Mouse (Mus musculus) cerebellum, adult 9-10 months (tissue): ENCODE measurements around the gene Rer1.
A peak's percentile ranks its signal among the peaks of the same experiment; 100 is the strongest.
"Not testable (repeated sequence)": the region's sequence is repeated elsewhere in the genome, so short reads cannot be mapped to it uniquely, and the experiment has no call there.

Source experiments
- DNase-seq: peaks from one replicate; pipeline ENCODE4 v3.0.0; 2022

The Rer1 gene

DNA sequence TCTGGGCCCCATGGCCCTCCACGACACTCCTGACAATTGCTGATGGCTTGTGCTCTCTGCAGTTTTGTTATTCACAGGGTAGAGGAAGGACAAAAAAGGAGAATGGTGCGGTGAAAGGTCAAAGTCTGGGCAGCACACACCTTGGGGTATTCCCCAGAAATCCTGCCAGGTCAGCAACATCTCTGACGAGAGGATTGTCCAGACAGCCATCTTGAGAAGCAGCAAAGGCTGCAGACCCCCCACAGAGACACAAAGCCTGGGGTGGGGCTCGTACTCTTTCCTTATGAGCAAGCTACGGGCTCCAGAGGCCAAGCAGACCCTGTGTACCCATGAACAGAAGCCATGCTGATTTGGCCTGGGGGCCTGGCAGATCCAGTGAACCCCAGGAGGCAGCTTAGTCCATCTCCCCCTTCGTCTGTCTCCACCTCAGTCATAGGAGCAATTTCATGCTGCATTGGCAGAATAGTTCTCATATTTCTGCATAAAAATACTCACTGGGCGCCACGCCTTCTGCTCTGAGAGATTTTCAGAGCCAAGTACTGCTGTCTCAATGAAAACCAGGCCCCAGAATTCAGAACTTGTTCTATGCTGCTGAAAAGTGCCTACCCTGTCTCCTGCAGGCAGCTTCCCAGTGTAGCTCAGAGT lies 27.7 kb upstream of the Rer1 start:
- DNase-seq, result no peak

DNA sequence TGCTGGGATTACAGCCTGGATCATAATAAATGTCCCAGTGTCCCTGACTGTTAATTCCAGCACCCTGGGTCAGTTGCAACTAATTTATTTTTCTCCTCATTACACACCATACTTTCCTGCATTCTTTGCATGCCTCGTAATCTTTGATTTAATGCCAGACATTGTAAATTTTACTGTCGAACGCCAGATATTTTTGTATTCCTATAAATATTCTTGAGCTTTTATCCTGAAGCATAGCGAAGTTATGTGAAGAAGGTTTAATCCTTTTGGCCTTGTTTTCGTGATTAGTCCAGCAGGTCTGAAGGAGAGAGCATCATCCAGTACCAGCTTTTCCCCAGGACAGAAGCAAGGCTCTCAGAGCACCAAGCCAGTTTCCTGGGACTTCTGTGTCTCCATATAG lies 23.3 kb upstream of the Rer1 start:
- no peak for DNase-seq

DNA sequence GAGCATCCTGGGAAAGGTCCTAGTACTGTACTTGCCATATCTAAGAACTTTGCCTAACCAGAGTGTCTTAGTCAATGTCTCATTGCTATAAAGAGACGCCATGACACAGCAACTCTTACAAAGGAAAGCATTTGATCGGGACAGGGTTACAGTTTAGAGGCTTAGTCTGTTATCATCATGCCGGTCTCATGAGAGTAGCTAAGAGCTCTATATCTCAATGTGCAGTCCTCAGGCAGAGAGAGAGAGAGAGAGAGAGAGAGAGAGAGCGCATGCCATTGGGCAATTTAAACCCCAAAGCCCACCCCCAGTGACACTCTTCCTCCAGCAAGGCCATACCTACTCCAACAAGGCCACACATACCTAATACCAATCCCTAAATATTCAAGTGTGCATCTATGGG lies 21.7 kb upstream of the Rer1 start:
- no peak for DNase-seq

DNA sequence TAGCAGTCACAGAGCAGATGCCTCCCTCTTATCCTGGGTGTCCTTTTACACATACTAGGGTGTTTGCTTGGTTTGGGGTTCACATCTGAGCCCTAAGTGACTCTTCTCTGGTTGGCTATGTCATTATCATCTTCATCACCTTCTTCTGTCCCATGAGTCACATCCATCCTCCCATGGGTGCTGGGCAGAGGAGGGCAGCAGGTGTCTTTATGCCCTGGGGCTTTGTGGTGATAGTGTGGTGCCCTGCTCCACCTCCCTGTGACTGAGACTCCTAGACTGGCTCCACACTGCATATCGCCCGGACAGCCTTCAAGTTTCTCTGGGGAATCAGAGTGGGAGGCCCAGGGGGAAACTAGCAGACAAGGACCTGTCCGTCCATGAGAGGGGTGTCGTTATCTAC lies 12.4 kb upstream of the Rer1 start:
- no peak for DNase-seq

DNA sequence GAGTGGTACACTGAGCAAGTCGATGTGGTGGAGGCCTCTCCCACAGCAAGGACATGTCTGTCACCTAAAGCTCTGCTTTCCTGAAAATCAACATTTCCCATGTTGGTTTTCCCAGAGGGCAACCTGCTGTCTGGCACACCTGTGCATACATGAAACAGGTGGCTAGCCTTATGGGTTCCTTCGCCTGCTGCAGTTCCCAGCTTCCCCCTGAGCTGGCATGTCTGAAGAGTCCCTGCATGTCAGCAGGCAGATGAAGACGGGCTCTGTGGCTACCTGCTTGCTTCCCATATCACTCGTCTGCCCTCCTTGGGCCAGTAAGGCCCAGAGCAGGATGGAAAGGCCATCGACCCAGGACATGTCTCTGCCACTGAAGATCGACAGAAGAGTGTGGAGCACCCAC lies 11.3 kb upstream of the Rer1 start:
- no peak for DNase-seq

DNA sequence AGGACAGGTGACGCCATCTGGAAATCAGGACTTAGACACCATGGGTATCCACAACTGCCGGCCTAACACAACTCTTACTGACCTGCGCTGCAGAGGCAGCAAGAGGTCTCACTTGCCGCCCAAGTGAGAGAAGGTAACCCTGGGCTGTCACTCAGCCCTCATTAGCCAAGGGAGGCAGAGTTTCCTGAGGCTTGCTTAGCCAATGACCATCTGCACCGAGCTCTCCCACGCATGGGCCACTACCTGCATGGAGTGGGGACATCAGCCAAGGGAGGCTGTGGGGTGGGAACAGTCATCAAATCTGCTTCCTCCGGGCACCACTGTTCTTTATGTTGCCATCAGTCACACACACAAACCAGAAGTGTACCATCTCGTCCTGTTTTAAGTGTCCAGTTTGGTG lies 9.8 kb upstream of the Rer1 start:
- DNase-seq, result peak; percentile 79

DNA sequence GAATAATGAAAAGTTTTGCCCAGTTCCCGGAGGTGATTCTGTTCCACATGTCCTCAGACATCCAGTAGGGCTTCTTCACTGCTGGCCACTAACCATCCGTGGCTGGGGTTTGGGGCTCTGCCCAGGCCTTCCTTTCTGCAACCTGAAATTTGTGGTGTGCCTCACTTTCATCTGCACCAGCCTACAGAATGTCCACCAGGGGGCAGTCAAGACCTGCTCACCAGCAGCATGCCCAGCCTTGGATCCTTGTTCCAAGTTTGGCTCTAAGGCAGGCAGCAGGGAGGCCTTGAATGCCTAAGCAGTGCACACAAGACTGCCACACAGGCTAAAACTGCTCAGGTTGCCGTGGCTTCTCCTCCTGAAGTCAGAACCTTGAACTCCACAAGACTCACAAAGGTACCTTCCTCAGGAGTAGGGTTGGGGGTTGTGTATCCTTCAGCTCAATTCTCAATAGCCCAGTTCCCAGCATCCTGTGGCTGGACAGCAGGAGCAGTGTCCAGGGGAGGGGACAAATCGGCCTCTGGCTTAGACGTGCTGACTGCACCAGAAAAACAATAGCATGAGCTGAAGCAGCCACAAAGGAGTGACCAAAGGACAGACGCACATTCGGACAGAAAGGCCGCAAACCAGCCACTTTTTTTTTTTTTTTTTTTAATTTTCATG lies 9.2 kb upstream of the Rer1 start:
- DNase-seq, result peak; percentile 96

DNA sequence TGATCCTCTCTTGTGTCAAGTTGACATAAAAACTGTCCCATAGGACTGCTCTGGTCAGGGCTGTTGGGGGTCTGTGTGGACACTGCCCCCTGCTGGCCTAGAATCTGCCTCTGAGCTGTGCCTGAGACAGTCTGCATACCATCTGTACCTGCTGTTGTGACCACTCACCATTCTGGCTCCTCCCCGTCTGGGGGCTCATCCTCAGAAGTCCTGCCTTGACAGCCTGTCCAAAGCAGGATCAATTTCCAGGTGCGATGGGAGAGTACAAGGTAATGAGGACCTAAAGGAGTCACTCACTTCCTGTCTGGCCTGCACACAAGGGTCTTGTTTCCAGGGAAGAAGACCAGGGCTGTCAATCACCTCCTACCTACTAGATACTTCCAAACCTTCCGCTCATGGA lies 8.4 kb upstream of the Rer1 start:
- DNase-seq, result peak; percentile 72

DNA sequence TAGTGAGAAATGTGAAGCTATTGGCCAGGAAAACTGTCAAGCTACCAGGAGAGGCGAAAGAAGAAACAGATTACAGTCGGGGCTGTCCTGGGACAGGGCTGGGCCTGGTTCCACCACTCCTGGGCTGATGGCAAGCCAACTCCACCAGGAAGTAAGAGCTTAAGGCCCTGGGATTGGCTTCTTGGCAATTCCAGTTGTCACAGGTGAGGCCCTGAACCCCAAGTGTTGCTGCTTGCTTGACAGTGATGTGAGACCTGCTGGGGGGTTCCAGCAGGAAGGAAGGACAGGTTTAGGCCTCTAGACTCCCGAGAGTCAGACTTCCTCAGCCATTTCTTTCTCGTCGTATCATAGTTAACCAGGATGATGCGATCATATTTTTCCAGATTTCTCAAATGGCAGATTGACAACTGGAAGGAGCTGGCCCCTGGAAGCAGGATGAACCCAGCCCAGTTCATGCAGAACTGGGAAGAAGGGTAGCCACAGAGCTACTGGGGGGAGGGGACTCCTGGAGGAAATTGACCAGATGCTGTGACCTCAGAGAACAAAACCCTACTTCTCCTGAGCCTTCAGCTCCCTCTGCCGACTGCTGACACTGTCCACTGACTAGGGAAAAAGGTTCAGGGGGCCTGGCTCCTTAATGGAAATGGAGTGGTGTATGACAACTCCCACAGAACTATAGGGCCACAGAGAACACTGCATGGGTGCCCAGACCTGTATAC lies 7.4 kb upstream of the Rer1 start:
- no peak for DNase-seq

DNA sequence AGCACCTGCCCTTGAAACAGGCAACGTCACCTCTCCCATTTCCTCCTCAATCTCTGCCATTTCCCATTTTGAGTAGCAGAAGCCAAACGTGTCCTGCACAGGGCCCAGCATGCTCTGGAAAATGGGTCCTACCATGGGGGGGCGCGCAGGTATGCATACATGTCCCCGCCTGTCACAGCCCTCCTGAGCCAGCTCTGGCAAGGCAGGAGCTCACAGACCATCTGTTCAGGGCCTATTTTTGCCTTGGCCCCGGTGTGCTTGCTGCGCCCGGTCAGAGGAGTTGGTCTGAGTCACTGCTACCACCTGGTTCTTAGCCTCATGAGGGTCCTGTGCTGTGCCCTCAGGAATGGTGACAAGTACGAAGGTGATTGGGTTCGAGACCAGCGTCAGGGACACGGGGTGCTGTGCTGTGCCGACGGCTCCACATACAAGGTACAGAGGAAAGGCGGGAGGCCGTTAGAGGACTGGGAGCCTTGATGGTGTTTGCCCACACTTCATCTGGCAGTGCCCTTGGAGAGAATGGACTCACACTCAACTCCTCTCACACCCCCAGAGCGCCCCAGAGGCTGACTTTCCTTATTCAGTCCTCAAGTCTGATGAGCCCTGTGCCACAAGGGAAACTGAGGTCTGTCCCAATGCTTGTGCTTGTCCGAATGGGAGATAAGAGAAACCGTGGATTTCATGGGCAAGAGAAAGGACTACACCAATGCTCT lies 6.7 kb upstream of the Rer1 start:
- DNase-seq, result peak; percentile 97

DNA sequence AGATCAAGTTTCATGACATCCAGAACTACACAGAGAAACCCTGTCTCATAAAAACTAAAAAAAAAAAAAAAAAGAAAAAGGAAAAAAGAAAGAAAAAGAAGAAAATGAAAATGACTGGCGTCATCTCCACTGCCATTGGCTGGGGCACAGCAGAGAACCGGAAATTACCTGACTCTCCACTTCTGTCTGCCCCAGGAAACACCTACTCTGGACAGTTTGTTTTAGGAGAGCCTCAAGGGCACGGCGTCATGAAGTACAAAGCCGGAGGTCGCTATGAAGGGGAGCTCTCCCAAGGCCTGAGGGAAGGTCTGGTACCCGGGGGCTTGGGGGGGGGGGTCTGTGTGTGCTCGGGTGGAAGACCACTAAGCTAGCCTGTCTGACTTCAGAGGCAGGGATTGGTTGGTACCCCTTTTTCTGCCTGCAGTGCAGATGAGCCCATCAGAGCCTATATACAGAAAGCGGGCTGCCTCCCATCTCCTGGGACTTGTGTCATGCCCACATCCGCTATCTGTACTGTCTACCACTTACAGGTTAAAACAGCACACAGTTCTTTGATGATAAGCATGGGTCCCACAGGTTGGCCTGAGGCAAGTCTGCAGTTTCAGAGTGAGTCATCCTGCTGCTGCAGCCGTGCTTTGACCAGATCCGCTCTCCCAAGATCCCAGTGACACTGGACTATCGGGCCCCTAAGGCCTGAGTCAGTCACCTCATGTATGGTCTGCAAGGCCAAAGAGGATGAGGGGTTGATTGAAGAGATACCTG lies 4.7 kb upstream of the Rer1 start:
- DNase-seq, result peak; percentile 40

DNA sequence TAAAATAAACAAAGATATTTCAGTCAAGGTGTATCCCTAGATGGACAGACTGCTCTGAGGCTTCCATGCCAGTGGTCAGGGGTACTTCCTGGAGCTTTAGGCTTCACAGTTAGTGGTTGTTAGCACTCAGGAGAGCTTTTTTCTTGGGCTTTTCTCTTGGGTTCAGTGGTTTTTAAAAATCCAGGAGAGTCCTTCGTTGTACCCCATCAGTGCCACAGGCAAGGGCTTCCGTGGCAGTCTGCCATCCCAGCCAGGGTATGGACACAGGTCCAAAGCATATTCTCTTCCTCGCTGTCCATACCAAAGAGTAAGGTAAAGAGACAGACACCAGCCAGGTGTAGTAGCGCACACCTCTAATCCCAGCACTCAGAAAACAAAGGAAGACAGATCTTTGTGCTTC lies 4.0 kb upstream of the Rer1 start:
- DNase-seq, result peak; percentile 53

DNA sequence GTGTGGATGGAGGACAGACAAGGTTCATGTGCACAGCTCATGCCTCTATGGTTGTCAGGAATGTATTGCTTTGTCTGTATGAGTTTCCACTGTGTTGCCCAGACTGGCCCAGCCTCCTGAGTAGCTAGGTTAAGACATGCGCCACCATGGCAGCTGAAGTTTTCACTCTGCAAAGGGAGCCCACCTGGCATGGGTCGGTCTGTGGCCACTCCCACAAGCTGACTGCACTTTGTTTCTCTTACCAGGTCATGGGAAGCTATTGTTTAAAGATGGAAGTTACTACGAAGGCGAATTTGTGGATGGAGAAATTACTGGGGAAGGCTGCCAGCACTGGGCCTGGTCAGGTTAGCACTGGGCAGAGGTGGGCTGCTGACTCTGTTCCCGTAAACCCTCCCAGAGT lies 3.1 kb upstream of the Rer1 start:
- DNase-seq, result peak; percentile 52

DNA sequence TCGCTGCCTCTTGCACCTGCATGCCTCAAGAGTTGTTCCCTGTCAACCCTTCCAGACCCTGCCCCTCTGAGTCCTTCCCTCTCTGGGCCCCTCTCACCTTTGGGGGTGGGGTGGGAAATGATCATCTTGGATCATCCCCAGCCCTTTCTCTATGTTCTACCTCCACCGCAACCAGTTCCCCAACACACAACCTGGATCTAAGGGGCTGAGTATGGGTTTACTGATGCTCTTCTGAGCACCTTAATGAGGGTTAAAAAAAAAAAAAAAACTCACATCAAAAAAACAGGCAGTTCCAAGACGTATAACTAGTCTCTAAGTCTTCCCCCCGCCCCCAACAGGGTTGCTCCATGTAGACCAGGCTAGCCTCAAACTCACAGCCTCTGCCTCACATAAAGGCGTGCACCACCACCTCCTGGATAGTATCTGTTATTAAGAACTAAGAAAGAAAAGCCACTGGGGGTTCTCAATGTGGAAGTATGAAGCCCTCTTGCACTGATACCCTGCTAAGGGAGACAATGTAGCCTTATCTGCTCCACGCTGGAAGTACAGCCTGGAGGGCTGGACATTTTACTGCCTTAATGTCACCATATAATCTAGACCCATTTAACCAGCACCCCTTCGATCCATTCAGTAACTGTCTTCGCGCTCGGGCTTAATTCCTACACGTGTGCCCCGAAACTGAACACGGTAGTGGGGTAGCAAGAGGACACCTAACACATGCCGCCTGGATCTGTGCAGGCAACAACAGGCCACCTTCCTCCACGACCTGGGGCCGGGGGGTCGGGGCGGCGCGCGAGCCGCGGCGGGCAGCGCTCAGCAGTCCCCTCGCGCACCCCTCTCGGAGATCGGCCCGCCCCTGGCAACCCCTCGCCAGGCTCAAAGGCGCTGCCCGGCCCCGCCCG lies 725 bp downstream of the Rer1 start:
- DNase-seq, result peak; percentile 58

DNA sequence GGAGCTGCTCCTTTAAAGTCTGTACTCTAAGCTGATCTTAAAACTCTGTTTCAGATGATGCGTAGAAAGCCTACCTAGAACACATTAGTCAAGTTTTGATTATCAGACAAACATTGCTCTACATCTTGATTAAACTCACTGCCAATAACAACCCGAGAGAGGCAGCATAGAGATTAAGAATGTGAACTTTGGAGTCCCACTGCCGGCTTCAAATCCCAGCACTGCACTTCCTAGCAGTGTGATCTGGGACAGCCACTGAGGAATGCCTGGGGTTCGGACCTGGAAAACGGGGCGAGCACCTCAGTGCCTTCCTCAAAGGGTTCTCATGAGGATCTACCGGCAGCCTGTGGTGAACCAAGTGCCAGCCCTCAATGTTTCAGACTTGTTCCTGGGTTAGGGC lies 1.8 kb downstream of the Rer1 start:
- no peak for DNase-seq

DNA sequence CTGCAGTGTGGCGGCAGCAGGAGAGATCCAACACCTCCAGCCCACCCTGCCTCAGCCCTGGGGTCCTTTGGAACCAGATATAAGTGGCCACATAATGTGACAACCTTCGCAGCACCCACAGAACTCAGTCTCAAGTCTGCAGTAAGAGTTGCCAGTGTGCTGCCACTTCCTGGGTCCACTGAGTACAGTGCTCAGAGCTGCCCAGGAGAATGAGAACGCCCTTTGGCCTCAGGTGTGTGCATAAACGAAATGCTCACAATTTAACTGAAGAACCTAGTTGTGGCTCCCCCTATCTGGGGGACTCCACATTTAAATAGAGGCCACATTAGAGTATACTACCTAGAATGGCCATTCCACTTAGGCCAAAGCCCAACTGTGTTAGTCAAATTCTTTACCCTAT lies 2.6 kb downstream of the Rer1 start:
- no peak for DNase-seq

DNA sequence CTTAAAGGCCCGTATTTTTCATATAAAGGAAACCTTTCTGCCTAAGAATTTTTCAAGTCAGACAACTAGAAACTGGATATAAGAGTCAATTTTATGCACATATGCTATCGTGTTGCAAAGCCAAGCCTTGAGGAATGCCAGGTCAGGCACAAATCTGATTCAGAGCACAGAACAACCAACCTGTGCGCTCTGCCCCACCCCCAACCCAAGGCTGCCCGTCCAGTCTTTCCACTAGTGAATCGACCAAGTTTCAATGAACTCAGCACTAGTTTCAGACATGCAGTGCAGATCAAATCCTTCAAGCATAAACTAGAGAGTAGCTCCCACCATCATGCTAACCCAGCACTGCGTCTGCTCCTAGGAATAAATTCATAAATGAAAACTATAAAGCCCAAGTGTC lies 6.5 kb downstream of the Rer1 start:
- DNase-seq, result no peak

DNA sequence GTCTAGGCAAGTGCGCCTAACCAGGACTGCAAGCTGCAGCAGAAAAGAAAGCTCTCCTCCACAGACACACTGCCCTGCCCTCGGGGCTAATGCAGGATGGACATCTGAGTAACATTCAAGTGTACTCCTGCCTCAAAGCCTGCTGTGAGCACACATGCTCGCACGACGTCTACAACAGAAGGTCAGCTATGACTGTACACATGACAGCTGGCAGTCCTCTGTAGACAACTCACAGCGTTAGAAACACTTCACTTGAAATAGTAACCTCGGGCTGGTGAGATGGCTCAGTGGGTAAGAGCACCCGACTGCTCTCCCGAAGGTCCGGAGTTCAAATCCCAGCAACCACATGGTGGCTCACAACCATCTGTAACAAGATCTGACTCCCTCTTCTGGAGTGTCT lies 7.4 kb downstream of the Rer1 start:
- DNase-seq, result not testable (repeated sequence)

DNA sequence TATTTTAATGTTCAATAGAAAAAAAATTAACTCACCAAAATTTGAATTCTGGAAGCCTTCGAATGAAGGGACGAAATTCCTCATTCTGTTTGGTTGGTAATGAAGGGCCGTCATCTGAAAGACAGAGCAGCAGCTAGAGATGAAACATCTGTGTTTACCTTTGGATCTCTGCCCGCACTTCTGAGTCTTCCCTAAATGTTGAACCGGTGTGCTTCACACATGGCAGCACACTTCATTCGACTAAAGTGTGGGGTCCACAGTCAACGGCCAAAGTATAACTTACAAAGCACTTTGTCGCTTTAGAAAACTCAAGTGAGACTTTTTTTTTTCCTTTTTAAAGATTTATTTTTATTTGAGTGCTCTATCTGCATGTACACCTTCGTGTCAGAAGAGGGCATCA lies 9.5 kb downstream of the Rer1 start:
- no peak for DNase-seq

DNA sequence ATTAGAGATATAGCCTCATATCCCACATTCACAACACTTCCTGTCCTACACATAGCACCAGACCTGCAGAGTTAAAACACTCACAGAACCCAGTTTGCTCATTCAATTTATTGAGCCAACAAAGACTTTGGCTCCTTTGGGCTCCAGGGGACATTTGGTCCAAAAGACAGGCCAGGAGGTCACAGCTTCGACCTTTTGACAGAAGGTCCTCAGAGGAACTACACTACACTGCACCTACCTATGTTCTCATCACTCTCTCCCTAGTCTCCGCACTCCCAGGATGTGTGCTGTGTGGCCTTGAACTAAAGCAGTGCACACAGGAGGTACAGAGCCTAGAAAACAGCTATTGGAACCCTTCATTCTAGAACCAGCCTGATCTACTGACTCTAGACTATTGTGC lies 10.4 kb downstream of the Rer1 start:
- DNase-seq, result no peak

DNA sequence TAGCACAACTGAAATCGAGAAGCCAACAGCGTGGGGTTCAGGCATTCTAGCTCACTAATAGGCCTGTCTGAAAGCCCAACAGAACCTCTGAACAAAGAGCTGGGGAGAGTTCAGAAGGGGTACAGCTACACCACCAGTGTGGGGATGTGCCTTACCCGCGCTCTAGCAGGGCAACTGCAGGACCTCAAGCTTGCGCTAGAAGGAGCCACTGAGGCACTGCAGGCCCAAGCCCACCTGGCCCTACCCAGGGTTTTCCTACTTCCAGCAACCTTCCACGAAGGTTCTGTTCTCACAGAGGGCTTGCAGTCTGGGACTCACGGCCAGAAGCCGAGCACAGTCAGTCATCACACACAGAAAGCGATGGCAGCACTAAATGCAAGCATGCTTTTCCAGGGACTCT lies 11.0 kb downstream of the Rer1 start:
- no peak for DNase-seq

DNA sequence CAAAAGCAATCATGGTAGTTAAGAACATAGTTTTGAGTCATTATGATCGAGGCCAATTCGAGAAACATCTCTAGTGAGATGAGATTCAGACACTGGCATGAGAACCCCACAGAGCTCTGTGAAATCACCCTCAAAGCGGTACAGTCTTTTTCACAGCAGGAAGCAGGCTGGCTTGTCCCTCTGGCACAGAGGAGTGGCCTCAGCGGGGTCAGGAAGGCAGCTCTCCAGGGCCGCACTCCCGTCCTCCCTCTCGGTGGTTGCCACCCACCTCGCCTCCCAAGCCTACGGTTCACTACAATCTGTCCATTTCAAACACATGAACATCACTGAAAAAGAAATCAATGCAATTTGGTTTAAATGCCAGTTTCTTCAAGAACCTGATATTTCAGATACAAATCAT lies 11.8 kb downstream of the Rer1 start:
- DNase-seq, result no peak
